Comparison of ENCODE assay signal across 8 mouse cellular contexts in genomic region chr17:31685514-31686224, GRCm38 (mm10). TPM values are rescaled to one million over a fixed set of nuclear protein-coding genes. Genes with fewer than 3 reads are reported as not detected.
DNase-seq lines count a peak whose midpoint lies in the region; ATAC-seq and TF ChIP-seq lines count a peak whose summit lies in the region.

No protein-coding gene starts in this region.

- no peak overlapping the region for H3K4me3 ChIP-seq in embryonic facial prominence, embryonic 13.5 days
- H3K4me3 ChIP-seq in limb, embryonic 12.5 days (replicated peaks) = no peak overlapping the region
- H3K4me3 ChIP-seq in midbrain, postnatal 0 days (ENCODE audit: low read depth, low read length) = no peak overlapping the region

- H3K27ac ChIP-seq in embryonic facial prominence, embryonic 13.5 days = peak overlapping the region; percentile 80
- H3K27ac ChIP-seq in limb, embryonic 12.5 days = peak overlapping the region; percentile 84
- peak overlapping the region; percentile 49 for H3K27ac ChIP-seq in midbrain, postnatal 0 days (ENCODE audit: low read depth, low read length)

- H3K4me2 ChIP-seq in embryonic facial prominence, embryonic 13.5 days = peak overlapping the region; percentile 41
- H3K4me2 ChIP-seq in limb, embryonic 12.5 days = peak overlapping the region; percentile 13
- peak overlapping the region; percentile 2; the same call in 1 of the 2 replicates for H3K4me2 ChIP-seq in midbrain, postnatal 0 days (ENCODE audit: low read depth, low read length, poor library complexity, severe bottlenecking)

- peak overlapping the region; percentile 57; the same call in 1 of the 2 replicates for H3K9ac ChIP-seq in embryonic facial prominence, embryonic 13.5 days
- 0 out of 2 replicates have a peak overlapping the region, but pooled peaks have one; percentile 35 for H3K9ac ChIP-seq in limb, embryonic 12.5 days (replicated peaks)
- H3K9ac ChIP-seq in midbrain, postnatal 0 days (replicated peaks; ENCODE audit: low read length, poor library complexity, severe bottlenecking) = no peak overlapping the region

- no peak for ATAC-seq in embryonic facial prominence, embryonic 13.5 days (ENCODE audit: insufficient number of reproducible peaks, insufficient read depth, low FRiP score, low TSS enrichment, low read depth)
- peak; percentile 29 for ATAC-seq in limb, embryonic 12.5 days (ENCODE audit: insufficient number of reproducible peaks, insufficient read depth, low FRiP score, low TSS enrichment, low read depth)
- ATAC-seq in midbrain, postnatal 0 days (ENCODE audit: low FRiP score) = peak; percentile 82

- DNase-seq in 3T3-L1 (ENCODE audit: low read depth, low spot score) = peak; percentile 94
- DNase-seq in adrenal gland, postnatal 36 days = peak; percentile 82 to 86
- peak; percentile 88 for DNase-seq in heart, adult 8-10 months (ENCODE audit: low spot score)
- DNase-seq in kidney, adult 8-10 months = peak; percentile 84 to 87
- peak; percentile 95 for DNase-seq in midbrain, postnatal 0 days (ENCODE audit: low spot score)
- peak; percentile 55 to 76 for DNase-seq in spleen, postnatal 14 days (ENCODE audit: low spot score in 2 of 2)

- no peaks in the 10 kb centered on the region for H3K9me3 ChIP-seq in embryonic facial prominence, embryonic 13.5 days
- H3K9me3 ChIP-seq in limb, embryonic 12.5 days = no peaks in the 10 kb centered on the region
- H3K9me3 ChIP-seq in midbrain, postnatal 0 days (ENCODE audit: low read length) = no peaks in the 10 kb centered on the region

- no peaks in the 10 kb centered on the region for H3K27me3 ChIP-seq in embryonic facial prominence, embryonic 13.5 days
- peaks cover 14% of the 10 kb centered on the region for H3K27me3 ChIP-seq in limb, embryonic 12.5 days
- no peaks in the 10 kb centered on the region for H3K27me3 ChIP-seq in midbrain, postnatal 0 days (ENCODE audit: insufficient read depth, low read length)

- TF ChIP-seq CTCF in midbrain, postnatal 0 days (IDR thresholded peaks at IDR 0.05) = peak; percentile 98

- H3K4me1 ChIP-seq in embryonic facial prominence, embryonic 13.5 days = peaks cover 11% of the 10 kb centered on the region
- H3K4me1 ChIP-seq in limb, embryonic 12.5 days (replicated peaks) = peaks cover 11% of the 10 kb centered on the region
- no peaks in the 10 kb centered on the region for H3K4me1 ChIP-seq in midbrain, postnatal 0 days (ENCODE audit: insufficient read depth, low read length)

- 7% methylated on average over 17 of the region's 17 CpGs for WGBS in embryonic facial prominence, embryonic 13.5 days
- WGBS in limb, embryonic 12.5 days = 13% methylated on average over 17 of the region's 17 CpGs
- 12% methylated on average over 17 of the region's 17 CpGs for WGBS in midbrain, postnatal 0 days

- no peaks in the 10 kb centered on the region for H3K36me3 ChIP-seq in embryonic facial prominence, embryonic 13.5 days
- H3K36me3 ChIP-seq in limb, embryonic 12.5 days = no peaks in the 10 kb centered on the region
- H3K36me3 ChIP-seq in midbrain, postnatal 0 days (ENCODE audit: insufficient read depth, low read length) = no peaks in the 10 kb centered on the region

RNA-seq across cellular contexts. Expression of gene Cryaa, which starts 8.1 kb away (rescaled TPM):
- total RNA-seq in adrenal gland, postnatal 36 days (2021) = not detected
- polyA plus RNA-seq in embryonic facial prominence, embryonic 13.5 days (2015; fragmentation: Nextera tagmentation; extraction: Ambion mirVana) = 1.9 TPM in 1 of 2 replicates, not detected in the other
- total RNA-seq in heart, adult 8-10 months (2022) = not detected
- 0.33 TPM in 1 of 2 replicates, not detected in the other for polyA plus RNA-seq in limb, embryonic 12.5 days (2016; fragmentation: Nextera tagmentation; extraction: Ambion mirVana)
- 1.6 and 1.9 TPM in 2 replicates for total RNA-seq in midbrain, postnatal 0 days (2014; rRNA removed)
- polyA plus RNA-seq in midbrain, postnatal 0 days (2015; fragmentation: Nextera tagmentation; extraction: Ambion mirVana) = 0.37 and 0.39 TPM in 2 replicates

RNA-seq across cellular contexts. Expression of gene U2af1, which starts 27.0 kb away (rescaled TPM):
- 100 to 1,000 TPM; 158 to 159 TPM for total RNA-seq in adrenal gland, postnatal 36 days (2021)
- 349 and 362 TPM in 2 replicates for polyA plus RNA-seq in embryonic facial prominence, embryonic 13.5 days (2015; fragmentation: Nextera tagmentation; extraction: Ambion mirVana)
- 10 to 100 TPM; 63.4 to 76.0 (median 68.3) TPM for total RNA-seq in heart, adult 8-10 months (2022)
- polyA plus RNA-seq in limb, embryonic 12.5 days (2016; fragmentation: Nextera tagmentation; extraction: Ambion mirVana) = 411 and 432 TPM in 2 replicates
- total RNA-seq in midbrain, postnatal 0 days (2014; rRNA removed) = 55.5 and 72.9 TPM in 2 replicates
- 182 and 188 TPM in 2 replicates for polyA plus RNA-seq in midbrain, postnatal 0 days (2015; fragmentation: Nextera tagmentation; extraction: Ambion mirVana)

RNA-seq across cellular contexts. Expression of gene Cbs, which starts 48.6 kb away (rescaled TPM):
- total RNA-seq in adrenal gland, postnatal 36 days (2021) = 1 to 10 TPM; 2.3 to 6.1 TPM
- 2.9 and 4.3 TPM in 2 replicates for polyA plus RNA-seq in embryonic facial prominence, embryonic 13.5 days (2015; fragmentation: Nextera tagmentation; extraction: Ambion mirVana)
- total RNA-seq in heart, adult 8-10 months (2022) = 10 to 100 TPM in 1 of 4 experiments, 1 to 10 TPM in 3; 5.4 to 11.7 (median 7.0) TPM
- 2.8 and 2.9 TPM in 2 replicates for polyA plus RNA-seq in limb, embryonic 12.5 days (2016; fragmentation: Nextera tagmentation; extraction: Ambion mirVana)
- 13.3 and 29.6 TPM in 2 replicates for total RNA-seq in midbrain, postnatal 0 days (2014; rRNA removed)
- polyA plus RNA-seq in midbrain, postnatal 0 days (2015; fragmentation: Nextera tagmentation; extraction: Ambion mirVana) = 16.3 and 20.3 TPM in 2 replicates
